Mouse (Mus musculus) midbrain, embryonic 11.5 days (tissue): ENCODE data around the gene Nectin1. TPM values are rescaled to one million over a fixed set of nuclear protein-coding genes. Genes with fewer than 3 reads are reported as not detected.

Experiments used
- ATAC-seq: fragments of 200-750 bp; cut with Nextera tagmentation; 2 replicates; pipeline ENCODE4 v1.8.0; 2017; ENCODE audit warnings: moderate TSS enrichment, moderate library complexity; ENCODE audit not compliant: low FRiP score
- DNase-seq: peaks from one replicate; pipeline ENCODE4 v3.0.0; 2015; ENCODE audit warnings: low spot score; ENCODE audit errors: missing footprints
- H3K27ac ChIP-seq: fragments of 300-500 bp; sonication (generic); 2 replicates; pipeline ENCODE4 v1.5.1; 2014; ENCODE audit warnings: low read depth, low read length
- H3K27me3 ChIP-seq: fragments of 300-500 bp; sonication (generic); 2 replicates; pipeline ENCODE4 v1.6.1; 2014; ENCODE audit warnings: mild to moderate bottlenecking, low read length, moderate library complexity, mixed read lengths; ENCODE audit not compliant: control insufficient read depth, insufficient read depth
- H3K36me3 ChIP-seq: fragments of 300-500 bp; sonication (generic); 2 replicates; pipeline ENCODE4 v1.6.1; 2014; ENCODE audit warnings: mild to moderate bottlenecking, low read length, moderate library complexity, mixed read lengths; ENCODE audit not compliant: control insufficient read depth, insufficient read depth
- H3K4me1 ChIP-seq: fragments of 300-500 bp; sonication (generic); 2 replicates; pipeline ENCODE4 v1.6.1; 2014; ENCODE audit warnings: low read length; ENCODE audit not compliant: control insufficient read depth, insufficient read depth
- H3K4me2 ChIP-seq: fragments of 300-500 bp; sonication (generic); 2 replicates; pipeline ENCODE4 v1.6.1; 2014; ENCODE audit warnings: mild to moderate bottlenecking, moderate library complexity
- H3K4me3 ChIP-seq: fragments of 300-500 bp; sonication (generic); 2 replicates; pipeline ENCODE4 v1.5.1; 2014; ENCODE audit warnings: low read depth, low read length
- H3K9ac ChIP-seq: fragments of 300-500 bp; sonication (generic); 2 replicates; pipeline ENCODE4 v1.6.1; 2014; ENCODE audit warnings: low read length
- H3K9me3 ChIP-seq: fragments of 300-500 bp; sonication (generic); 2 replicates; pipeline ENCODE4 v1.6.1; 2016; ENCODE audit warnings: low read length; ENCODE audit not compliant: control insufficient read depth
- WGBS: fragments of 180-500 bp; shearing (Covaris S2); extraction: QIAGEN DNeasy Blood & Tissue Kit; methylation state at CpG from one replicate; pipeline ENCODE4 v1.1.7; 2014; 5-methylcytosine and 5-hydroxymethylcytosine counted together
- polyA plus RNA-seq: library from polyadenylated mRNA; unstranded; fragments of >200 nt; fragmentation: Nextera tagmentation; extraction: Ambion mirVana; gene quantifications from 2 replicates; pipeline ENCODE4 v1.2.1, GENCODE M21; 2014

Nectin1 gene
- polyA plus RNA-seq, 1 experiment from 2014 or later: 8.3 TPM

- no peak overlapping the region for H3K4me2 ChIP-seq
- no peaks in the 10 kb centered on the region for H3K36me3 ChIP-seq
- H3K4me3 ChIP-seq: no peak overlapping the region
- H3K27ac ChIP-seq: no peak overlapping the region
- no peaks in the 10 kb centered on the region for H3K27me3 ChIP-seq
- H3K9ac ChIP-seq: no peak overlapping the region
- DNase-seq: peak; percentile 21
- no peak for ATAC-seq
- WGBS: 79% methylated on average over 4 of the region's 4 CpGs
- H3K9me3 ChIP-seq: no peaks in the 10 kb centered on the region
- H3K4me1 ChIP-seq: no peaks in the 10 kb centered on the region
Measured at GRCm38 (mm10) chr9:43719407-43719839, 24.4 kb upstream of the Nectin1 start.

GRCm38 (mm10) chr9:43720046-43720445 lies 23.7 kb upstream of the Nectin1 start:
- Histone ChIP-seq H3K4me2 (no peak overlapping the region), H3K27ac (no peak overlapping the region), H3K9me3 (no peaks in the 10 kb centered on the region), H3K27me3 (no peaks in the 10 kb centered on the region), H3K9ac (no peak overlapping the region), H3K36me3 (no peaks in the 10 kb centered on the region), H3K4me1 (no peaks in the 10 kb centered on the region), H3K4me3 (no peak overlapping the region)
- DNase-seq: no peak
- no peak for ATAC-seq
- WGBS: 78% methylated on average over 1 of the region's 1 CpGs

GRCm38 (mm10) chr9:43724093-43724492 lies 19.7 kb upstream of the Nectin1 start:
- 24% methylated on average over 4 of the region's 4 CpGs for WGBS
- H3K9me3 ChIP-seq: no peaks in the 10 kb centered on the region
- ATAC-seq: no peak

GRCm38 (mm10) chr9:43729450-43730266 lies 14.1 kb upstream of the Nectin1 start:
- H3K27ac ChIP-seq: no peak overlapping the region
- WGBS: 19% methylated on average over 10 of the region's 10 CpGs
- H3K36me3 ChIP-seq: no peaks in the 10 kb centered on the region

More at GRCm38 (mm10) chr9:43724093-43724492, 19.7 kb upstream of the Nectin1 start:
- DNase-seq: no peak
- Histone ChIP-seq H3K4me3 (no peak overlapping the region), H3K4me2 (no peak overlapping the region), H3K27ac (no peak overlapping the region), H3K4me1 (no peaks in the 10 kb centered on the region), H3K36me3 (no peaks in the 10 kb centered on the region), H3K27me3 (no peaks in the 10 kb centered on the region), H3K9ac (no peak overlapping the region)

DNA sequence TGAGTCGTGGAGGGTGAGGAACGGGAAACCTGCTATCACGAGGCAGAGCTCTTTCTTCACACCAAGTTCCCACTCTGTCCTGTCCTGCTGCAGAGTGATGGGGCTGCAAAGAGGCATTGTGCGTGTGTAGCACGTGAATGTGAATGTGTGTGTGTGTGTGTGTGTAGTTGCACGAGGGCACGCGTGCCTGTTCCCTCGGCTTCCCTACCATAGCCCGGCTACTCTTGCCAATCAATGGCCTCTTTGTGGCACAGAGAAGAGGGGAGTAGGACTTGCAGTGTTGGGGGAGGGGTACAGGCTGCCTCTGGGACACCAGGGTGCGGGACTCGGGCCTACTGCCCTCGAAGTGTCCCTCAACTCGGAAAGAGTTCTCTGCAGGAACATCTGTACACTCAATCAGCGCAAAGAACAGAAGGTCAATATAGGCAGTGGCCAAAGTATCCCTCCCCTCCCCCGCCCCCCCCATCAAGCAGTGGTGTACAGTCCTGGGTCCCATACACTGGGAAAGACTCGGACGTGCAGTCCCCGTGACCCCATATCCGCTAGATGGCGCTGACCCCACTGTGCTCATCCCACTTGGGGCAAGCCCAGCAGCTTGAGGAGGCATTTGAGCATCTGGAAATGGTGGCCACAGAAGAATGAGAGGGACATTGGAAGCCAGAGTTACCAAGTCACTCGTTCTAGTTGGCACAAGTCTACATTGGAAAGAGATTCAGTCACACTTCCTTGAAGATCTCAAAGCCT lies 13.3 kb upstream of the Nectin1 start:
- Histone ChIP-seq H3K27me3 (no peaks in the 10 kb centered on the region), H3K27ac (no peak overlapping the region), H3K4me1 (peaks cover 13% of the 10 kb centered on the region), H3K4me3 (no peak overlapping the region), H3K9ac (no peak overlapping the region), H3K4me2 (no peak overlapping the region), H3K36me3 (no peaks in the 10 kb centered on the region), H3K9me3 (no peaks in the 10 kb centered on the region)
- peak; percentile 88 for DNase-seq
- 15% methylated on average over 22 of the region's 22 CpGs for WGBS
- peak; percentile 62; the same call in 1 of the 2 replicates for ATAC-seq

More at GRCm38 (mm10) chr9:43729450-43730266, 14.1 kb upstream of the Nectin1 start:
- Histone ChIP-seq H3K4me1 (peaks cover 13% of the 10 kb centered on the region), H3K9ac (peak overlapping the region; percentile 12; the same call in 1 of the 2 replicates), H3K4me2 (no peak overlapping the region), H3K27me3 (no peaks in the 10 kb centered on the region), H3K4me3 (no peak overlapping the region), H3K9me3 (no peaks in the 10 kb centered on the region)
- no peak for DNase-seq
- no peak for ATAC-seq

GRCm38 (mm10) chr9:43731880-43732279 lies 11.9 kb upstream of the Nectin1 start:
- Histone ChIP-seq H3K27ac (no peak overlapping the region), H3K4me2 (no peak overlapping the region), H3K27me3 (no peaks in the 10 kb centered on the region), H3K4me1 (peaks cover 13% of the 10 kb centered on the region), H3K9me3 (no peaks in the 10 kb centered on the region), H3K4me3 (no peak overlapping the region), H3K9ac (no peak overlapping the region), H3K36me3 (no peaks in the 10 kb centered on the region)
- ATAC-seq (no peak), DNase-seq (no peak)
- 82% methylated on average over 6 of the region's 6 CpGs for WGBS

GRCm38 (mm10) chr9:43732671-43733070 lies 11.1 kb upstream of the Nectin1 start:
- Histone ChIP-seq H3K4me2 (no peak overlapping the region), H3K4me1 (peaks cover 18% of the 10 kb centered on the region), H3K27me3 (no peaks in the 10 kb centered on the region), H3K9me3 (no peaks in the 10 kb centered on the region), H3K36me3 (no peaks in the 10 kb centered on the region), H3K9ac (no peak overlapping the region), H3K27ac (no peak overlapping the region), H3K4me3 (no peak overlapping the region)
- DNase-seq (no peak), ATAC-seq (no peak)
- 62% methylated on average over 8 of the region's 8 CpGs for WGBS

DNA sequence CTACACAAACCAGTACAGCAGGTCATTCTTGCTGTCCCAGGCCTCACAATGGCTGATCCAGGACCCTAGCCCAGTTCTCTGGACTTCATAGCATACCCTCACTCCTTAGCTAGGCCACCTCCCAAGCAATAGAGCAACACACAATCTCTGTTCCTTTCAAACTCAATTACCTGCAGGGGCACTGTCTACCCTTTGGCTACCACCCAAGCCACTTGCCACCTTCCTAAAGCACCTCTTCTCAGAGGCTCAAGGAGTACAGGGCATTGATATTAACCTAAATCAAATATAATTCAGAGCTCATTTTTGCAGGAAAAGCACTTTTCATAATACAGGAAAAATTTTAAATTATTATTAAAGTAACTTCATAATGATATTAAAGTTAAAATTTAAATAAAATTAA lies 8.8 kb upstream of the Nectin1 start:
- ATAC-seq (no peak), DNase-seq (no peak)
- Histone ChIP-seq H3K4me3 (no peak overlapping the region), H3K9ac (no peak overlapping the region), H3K27me3 (no peaks in the 10 kb centered on the region), H3K27ac (no peak overlapping the region), H3K4me1 (peaks cover 24% of the 10 kb centered on the region), H3K9me3 (no peaks in the 10 kb centered on the region), H3K4me2 (no peak overlapping the region), H3K36me3 (no peaks in the 10 kb centered on the region)
